Comparison of ENCODE assay signal across 24 mouse cellular contexts in the genomic region with DNA sequence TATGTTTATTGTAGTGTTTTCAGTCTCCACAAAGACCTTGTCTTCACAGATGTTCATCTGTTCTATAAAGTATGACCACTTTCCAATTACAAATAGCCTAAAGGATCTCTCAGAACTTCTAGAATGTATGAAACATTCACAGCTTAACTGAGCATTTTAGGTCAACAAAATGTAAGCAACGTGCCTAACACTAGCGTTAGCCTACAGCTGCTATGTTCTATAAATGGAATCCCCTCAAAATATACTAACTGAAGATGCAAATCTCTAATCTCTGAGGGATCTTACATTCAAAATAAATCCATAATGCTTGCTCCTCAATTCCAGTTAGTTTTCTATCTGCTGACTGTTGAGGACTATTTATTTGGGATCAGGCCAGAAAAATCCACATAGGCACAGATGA.
"Had no signal": no experiment of that assay in that cellular context is flagged by ENCODE, and none has a peak within 500 bp of the region (broad histone marks: within the 10 kb centered on the region; RNA-seq: fewer than 3 reads in every experiment).

No protein-coding gene starts in this region.

- H3K4me3 ChIP-seq: heart, adult 2 months; heart, embryonic 13.5 days; heart, embryonic 15.5 days; hindbrain, embryonic 13.5 days; hindbrain, embryonic 15.5 days; kidney, embryonic 15.5 days; limb, embryonic 13.5 days; limb, embryonic 15.5 days; liver, embryonic 12.5 days had no signal

- ATAC-seq: hindbrain, postnatal 0 days; intestine, embryonic 16.5 days; liver, embryonic 12.5 days had no signal

- H3K27ac ChIP-seq: heart, adult 2 months; heart, embryonic 13.5 days; heart, embryonic 15.5 days; hindbrain, embryonic 13.5 days; hindbrain, embryonic 15.5 days; hindbrain, postnatal 0 days; kidney, embryonic 15.5 days; kidney, postnatal 0 days; limb, embryonic 13.5 days; limb, embryonic 15.5 days; liver, embryonic 12.5 days; liver, embryonic 14.5 days had no signal

- DNase-seq: gastrocnemius, postnatal 14 days; gastrocnemius, postnatal 36 days; heart, adult 2 months; heart, postnatal 14 days; heart, postnatal 36 days; kidney, adult 11 months; kidney, adult 2 months; kidney, adult 9 months; kidney, postnatal 14 days; kidney, postnatal 36 days; layer of hippocampus, postnatal 36 days; left cerebral cortex, postnatal 4 days had no signal
